Mouse (Mus musculus) heart, postnatal 4 days (tissue): ENCODE results near the gene Coa3. TPM values are rescaled to one million over a fixed set of nuclear protein-coding genes. Genes with fewer than 3 reads are reported as not detected.

Source experiments
- DNase-seq: peaks from one replicate; pipeline ENCODE4 v3.0.0; 2021
- total RNA-seq, 2 experiments: library from RNA; stranded (reverse); gene quantifications; 2 replicates each; pipeline ENCODE4 v1.2.3; 2021

The Coa3 gene
- total RNA-seq = 10 to 100 TPM; 86.3 to 90.1 TPM

- DNase-seq = peak; percentile 85
These were observed at the start of gene Coa3, which contains the start of gene Cntd1 for GRCm38 (mm10) chr11:101278223-101279192. Gene Coa3 (minus strand): TSS chr11:101279114. Gene Cntd1 (plus strand): TSS chr11:101279012.

- DNase-seq = no peak
These were observed 48.4 kb upstream of the Coa3 start for GRCm38 (mm10) chr11:101327311-101327710.

DNA sequence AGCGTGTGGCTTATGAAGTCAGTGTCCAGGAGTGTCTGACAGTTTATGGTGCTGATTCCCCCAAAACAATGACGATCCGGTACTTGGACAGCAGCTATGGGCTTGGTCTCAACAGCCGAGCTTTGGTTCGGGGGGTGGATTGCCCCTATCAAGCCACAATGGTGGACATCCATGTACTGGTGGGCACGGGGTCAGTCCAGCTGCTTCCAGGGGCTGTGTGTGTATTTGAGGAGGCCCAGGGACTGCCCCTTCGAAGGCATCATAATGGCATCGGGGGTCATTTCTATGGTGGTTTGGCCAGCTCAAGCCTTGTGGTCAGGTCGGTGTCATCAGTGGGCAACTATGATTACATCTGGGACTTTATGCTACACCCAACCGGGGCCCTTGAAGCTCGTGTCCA is 47.2 kb upstream of the Coa3 start:
- no peak for DNase-seq

GRCm38 (mm10) chr11:101325201-101325600 is 46.3 kb upstream of the Coa3 start:
- peak; percentile 15 for DNase-seq

GRCm38 (mm10) chr11:101324763-101325162 is 45.8 kb upstream of the Coa3 start, which contains the start of gene Aoc2:
Gene Aoc2 (plus strand): TSS chr11:101325063.
- DNase-seq = no peak

DNA sequence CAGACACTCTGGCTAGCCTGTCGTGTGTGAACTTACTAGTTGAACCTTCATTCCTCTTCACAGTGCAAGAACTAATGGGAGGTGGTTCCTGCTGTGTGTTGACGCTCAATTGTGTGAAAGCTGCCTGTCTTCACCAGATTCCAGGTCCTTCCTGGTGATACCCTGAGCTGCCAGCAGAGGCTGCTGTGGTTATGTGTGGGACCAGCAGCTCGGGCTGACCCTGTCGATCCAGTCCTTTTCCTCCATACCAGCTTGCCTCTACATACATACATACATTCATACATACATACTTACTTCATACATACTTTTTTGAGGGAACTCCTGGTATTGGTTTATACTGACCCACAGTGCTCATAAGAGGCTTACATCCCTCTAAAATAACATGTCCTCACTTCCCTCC is 44.7 kb upstream of the Coa3 start:
- DNase-seq = peak; percentile 87

DNA sequence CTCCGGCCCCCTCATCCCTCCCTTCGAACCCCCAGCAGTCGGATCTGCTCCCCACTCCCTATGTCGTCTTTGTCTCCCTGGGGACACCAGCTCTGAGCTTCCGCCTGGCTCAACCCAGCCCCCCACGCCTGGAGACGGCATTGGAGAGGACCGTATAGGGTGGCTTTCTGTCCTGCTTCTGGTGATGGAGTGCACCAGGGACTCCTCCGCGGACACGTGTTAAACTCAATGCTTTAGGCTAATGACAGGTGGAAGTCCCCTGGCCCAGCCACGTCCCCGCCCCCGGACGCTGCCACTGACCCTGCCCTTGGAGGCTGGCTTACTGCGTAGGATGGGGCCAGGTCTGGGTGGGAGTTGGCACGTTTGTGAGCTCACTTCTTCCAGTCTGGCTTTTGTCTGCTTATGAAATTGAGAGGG is 37.6 kb upstream of the Coa3 start:
- DNase-seq = peak; percentile 41

DNA sequence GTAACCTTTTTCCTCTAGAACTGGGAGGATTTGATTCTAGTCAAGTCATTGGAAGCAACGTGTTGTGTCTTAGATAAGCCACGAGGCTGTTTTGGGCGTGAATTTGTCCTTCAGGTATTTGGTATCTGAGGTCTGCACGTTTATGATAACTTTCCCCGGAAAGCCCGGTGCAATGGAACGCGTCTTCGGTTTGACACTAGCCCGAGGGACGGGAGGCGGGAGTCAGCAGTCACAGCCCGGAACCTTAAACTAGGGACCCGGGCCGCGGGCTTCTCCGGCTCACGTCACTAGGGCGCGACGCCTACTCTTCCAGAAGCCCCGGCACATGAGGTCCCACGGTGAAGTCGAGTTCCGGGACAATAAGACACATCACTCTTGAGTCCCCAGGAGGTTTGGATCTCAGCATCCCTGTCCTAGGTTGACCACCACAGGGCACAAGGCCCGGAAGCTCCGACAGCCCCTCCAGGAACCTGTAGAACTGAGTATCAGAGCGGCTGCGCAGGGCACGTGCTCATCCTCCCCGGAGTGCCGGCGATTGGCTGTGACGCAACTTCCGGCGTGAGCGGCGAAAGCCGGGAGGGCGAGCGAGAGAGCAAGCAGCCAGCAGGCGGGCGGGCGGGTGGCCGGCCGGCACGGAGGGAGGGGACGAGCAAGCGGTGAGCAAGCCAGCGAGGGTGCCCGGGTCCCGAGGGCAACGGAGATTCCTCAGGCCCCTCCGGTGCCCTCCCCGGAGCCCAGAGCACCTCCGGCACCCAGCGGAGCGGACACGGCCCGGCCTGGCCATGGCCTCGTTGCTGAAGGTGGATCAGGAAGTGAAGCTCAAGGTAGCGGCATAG is 37.0 kb upstream of the Coa3 start, which contains the start of gene Psme3:
Gene Psme3 (plus strand): TSS at position 549 of the 836 bp plus-strand sequence.
- DNase-seq = peak; percentile 94

DNA sequence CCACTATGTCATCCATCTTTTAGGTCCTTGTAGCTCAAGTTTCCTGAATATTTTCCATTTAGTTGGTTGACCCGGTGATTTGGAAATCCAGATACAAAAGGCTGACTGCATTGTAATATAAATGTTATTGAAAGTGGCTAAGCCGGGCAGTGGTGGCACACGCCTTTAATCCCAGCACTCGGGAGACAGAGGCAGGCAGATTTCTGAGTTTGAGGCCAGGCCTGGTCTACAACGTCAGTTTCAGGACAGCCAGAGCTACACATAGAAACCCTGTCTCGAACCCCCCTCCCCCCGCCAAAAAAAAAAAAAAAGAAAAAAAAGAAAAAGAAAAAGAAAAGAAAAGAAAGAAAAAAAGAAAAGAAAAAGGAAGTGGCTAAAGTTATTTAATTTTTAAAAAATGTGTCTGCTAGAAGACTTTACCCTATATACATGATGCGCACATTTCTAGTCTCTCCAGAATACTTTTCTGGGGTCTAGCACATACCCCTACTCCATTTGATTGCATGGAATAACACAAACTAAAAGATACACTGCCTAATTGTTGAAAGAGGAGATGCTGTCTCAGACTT is 36.3 kb upstream of the Coa3 start:
- no peak for DNase-seq

- no peak for DNase-seq
These were observed 35.7 kb upstream of the Coa3 start for GRCm38 (mm10) chr11:101314567-101314966.

DNA sequence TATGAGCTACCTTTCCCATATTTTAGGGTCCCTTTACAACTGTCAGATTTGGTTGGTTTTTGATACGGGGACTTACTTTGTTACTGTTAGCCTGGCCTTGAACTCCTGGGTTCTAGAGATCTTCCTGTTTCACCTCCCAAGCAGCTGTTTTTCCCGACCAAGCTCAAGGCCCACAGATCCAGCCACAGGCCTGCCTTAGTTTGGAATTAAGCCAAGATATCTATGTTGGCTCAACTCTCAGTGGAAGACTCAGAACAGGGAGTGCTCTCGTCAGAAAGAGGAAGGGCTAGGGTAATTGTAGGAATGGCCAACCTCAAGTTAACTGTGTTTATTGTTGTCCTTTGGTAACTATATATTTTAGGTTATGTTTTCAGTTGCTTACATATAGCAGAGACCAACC is 33.2 kb upstream of the Coa3 start:
- no peak for DNase-seq

DNA sequence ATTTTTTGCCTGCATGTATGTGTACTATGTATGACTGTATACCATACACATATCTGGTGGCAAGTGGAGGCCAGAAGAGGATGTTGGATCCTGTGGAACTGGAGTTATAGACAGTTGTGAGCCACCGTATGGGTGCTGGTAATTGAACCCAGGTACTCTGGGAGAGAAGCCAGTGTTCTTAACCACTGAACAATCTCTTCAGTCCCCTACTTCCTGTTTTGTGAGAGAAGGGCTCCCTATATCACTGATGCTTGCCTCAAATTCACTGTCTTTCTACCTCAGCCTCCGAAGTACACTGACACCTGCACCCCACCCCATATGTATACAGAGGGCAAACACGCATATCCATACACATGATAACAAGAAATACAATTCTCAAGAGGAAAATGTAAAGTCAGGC is 32.2 kb upstream of the Coa3 start:
- DNase-seq = no peak

DNA sequence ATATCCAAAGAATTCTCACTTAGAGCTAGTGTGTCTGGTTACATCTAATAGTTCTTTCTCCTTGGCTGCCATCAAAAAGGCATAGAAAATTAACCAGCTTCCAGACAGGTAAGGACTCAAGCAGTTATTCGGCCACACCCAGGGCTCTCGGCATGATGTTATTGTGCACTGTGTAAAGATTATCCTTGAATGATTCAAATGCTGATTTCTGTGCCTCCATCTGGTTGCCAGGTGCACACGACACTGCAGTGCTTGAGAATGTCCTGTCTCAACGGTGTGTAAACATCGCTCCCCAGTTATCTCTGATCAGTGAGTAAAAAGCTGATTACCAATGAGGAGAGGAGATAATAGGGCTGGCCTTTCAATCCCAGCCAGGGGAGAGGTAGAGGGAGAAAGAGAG is 28.8 kb upstream of the Coa3 start:
- no peak for DNase-seq

GRCm38 (mm10) chr11:101302004-101302798 is 23.3 kb upstream of the Coa3 start, which contains the start of gene Becn1:
Gene Becn1 (minus strand): TSS chr11:101302286.
- peak; percentile 99 for DNase-seq

DNA sequence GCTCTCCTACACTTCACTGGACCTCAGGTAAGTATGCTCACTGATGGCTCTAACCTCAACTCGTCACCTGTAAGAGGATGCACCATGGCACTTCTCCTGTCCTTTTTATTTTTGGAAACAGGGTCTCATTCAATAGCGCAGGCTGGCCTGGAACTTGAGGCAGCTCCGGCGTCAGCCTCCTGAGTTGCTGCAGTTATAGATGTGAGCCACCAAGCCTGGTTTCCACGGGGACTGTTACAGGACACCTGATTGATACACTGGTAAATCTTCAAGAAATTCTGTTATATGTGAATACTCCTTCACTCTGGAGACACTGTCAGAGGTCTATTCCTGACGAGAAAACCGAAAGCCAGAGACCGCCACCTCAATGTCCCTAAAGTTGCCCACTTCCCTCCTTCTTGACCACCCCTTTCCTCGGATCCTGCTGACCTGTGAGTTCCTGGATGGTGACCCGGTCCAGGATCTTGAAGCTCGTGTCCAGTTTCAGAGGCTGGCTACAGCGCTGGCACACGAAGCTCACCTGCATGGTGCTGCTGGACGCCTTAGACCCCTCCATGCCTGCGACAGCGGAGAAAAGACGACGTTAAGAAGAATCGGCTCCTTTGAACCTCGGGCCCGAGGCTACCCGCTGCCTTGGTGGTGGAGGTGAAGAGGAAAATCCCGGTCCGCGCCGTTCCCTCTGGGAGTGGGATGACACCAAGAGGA is 22.5 kb upstream of the Coa3 start:
- no peak for DNase-seq

- DNase-seq = peak; percentile 7
These were observed 22.0 kb upstream of the Coa3 start for GRCm38 (mm10) chr11:101300881-101301280.

- no peak for DNase-seq
These were observed 16.3 kb upstream of the Coa3 start for GRCm38 (mm10) chr11:101295191-101295590.

DNA sequence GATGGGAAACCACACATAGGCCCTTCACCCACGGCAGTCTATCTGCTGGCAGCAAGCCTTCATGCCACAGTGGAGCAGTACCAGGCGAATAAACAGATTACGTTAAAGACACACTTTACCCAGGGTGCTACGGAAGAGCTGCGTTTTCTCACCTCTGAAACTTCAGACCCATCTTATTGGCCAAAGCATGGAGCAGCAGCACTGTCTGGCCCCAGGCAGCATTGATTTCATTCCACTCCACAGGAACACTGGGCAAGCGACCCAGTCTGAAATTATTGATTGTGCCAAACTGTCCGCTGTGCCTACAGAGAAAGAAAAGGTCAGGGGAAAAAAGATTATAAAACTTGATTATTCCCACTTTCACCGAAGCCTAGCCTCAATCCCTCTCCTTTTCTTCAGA is 12.3 kb upstream of the Coa3 start:
- no peak for DNase-seq

- no peak for DNase-seq
These were observed 8.4 kb upstream of the Coa3 start for GRCm38 (mm10) chr11:101287306-101287705.

DNA sequence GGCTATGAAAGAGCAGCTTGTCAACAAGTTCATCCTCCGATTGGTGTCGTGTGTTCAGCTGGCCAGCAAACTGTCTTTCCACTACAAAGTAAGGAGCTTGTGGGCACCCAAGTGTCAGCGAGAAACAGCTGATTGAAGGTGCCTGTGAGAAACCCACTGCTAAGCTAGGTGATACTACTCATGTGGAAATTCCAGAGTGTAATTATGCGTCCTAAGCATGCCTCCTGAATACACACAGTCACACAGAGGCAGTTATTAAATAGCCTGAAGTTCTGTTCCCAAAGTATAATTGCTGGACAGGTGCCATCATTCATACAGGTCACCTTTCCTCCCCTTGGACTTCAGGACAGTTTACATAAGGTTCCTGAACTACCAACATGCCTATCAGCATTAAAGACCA is 4.9 kb upstream of the Coa3 start:
- no peak for DNase-seq

- DNase-seq = no peak
These were observed 4.0 kb upstream of the Coa3 start for GRCm38 (mm10) chr11:101282896-101283295.
